Mouse (Mus musculus) hematopoietic stem cell, adult 5-6 weeks (primary cell): ENCODE data around the gene Zfp654. TPM values are rescaled to one million over a fixed set of nuclear protein-coding genes. Genes with fewer than 3 reads are reported as not detected.
"Not testable (repeated sequence)": the region's sequence is repeated elsewhere in the genome, so short reads cannot be mapped to it uniquely, and the experiment has no call there.

Source experiments
- ATAC-seq, 2 experiments: fragments of 125-278 bp in 1 of 2; replicated peaks in 1 of 2; 2 replicates each; pipeline ENCODE4 v1.8.0; 2016 to 2017; ENCODE audit warnings: inconsistent platforms in 2 of 2, mild to moderate bottlenecking in 2 of 2, moderate number of reproducible peaks in 2 of 2, low read depth in 1 of 2, moderate TSS enrichment in 1 of 2; ENCODE audit not compliant: low FRiP score in 2 of 2, poor library complexity in 2 of 2, severe bottlenecking in 2 of 2, insufficient read depth in 1 of 2, low TSS enrichment in 1 of 2
- total RNA-seq: library from RNA; stranded (forward); fragments of 172-1452, 232-1000 nt; gene quantifications from 2 replicates; pipeline ENCODE4 v1.2.3, GENCODE M21; 2017

Zfp654 gene
- total RNA-seq, 1 experiment from 2014 or later: 19.8 TPM

- no peak for ATAC-seq
Observed at GRCm38 (mm10) chr16:64872296-64872695, 20.8 kb upstream of the Zfp654 start.

DNA sequence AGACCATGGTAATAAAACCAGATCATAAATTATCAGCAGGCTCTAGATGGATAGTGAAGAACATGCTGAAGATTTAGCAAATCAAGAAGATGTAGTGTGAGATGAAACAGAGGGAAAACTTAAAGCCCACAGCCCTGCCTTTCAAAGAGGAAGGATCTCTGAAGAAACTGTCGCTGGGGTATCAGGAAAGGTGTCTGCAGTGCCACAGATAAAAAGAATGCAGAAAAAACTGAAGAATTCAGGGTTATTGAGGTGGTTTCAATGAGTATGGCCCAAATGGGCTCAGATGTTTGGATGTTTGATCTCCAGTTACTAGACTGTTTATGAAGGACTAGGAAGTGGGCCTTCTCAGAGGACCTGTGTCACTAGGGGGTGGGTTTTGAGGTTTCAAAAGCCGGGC is 18.2 kb upstream of the Zfp654 start:
- ATAC-seq: no peak

DNA sequence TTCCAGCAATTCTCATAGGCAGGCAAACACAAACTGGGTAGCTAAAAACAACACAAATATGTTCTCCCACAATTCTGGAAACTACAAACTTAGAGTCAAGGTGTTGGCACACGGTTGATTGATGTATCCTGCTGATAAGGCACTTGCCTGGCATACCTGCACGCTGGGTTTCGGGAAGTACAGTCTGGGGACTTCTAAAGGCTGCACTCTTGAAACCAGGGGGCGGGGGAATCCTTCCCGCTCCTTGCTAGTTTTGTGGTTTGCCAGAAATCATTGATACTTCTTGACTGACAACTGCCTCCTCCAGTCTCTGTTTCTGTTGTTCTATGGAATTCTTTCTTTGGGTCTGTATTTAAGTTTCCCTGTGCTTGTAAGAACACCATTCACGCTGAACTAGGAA is 17.2 kb upstream of the Zfp654 start:
- no peak for ATAC-seq

DNA sequence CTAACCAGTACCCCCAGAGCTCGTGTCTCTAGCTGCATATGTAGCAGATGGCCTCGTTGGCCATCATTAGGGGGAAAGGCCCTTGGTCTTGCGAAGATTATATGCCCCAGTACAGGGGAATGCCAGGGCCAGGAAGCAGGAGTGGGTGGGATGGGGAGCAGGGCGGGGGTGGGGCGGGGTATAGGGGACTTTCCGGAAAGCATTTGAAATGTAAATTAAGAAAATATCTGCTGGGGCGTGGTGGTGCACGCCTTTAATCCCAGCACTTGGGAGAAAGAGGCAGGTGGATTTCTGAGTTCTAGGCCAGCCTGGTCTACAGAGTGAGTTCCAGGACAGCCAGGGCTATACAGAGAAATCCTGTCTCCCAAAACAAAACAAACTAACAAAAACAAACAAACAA is 14.4 kb upstream of the Zfp654 start:
- not testable (repeated sequence) for ATAC-seq

DNA sequence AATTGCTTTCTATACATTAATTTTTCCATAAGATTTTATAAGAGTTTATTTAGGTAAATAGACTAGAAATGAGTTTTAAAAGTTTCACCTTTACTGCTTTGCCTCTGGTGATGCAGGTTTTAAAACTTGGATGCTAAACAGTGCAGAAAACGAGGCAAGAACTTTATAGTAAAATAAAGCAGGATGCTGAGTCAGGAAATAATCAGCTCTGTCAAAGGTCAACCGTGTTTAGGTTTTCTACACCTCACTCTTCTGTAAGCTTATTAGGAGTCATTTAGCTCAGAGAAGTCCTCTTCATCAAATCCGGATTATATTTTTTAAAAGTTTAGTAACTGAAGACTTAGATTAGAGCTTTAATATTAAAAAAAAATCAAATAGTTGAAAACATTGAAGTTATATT is 5.5 kb upstream of the Zfp654 start:
- no peak for ATAC-seq

DNA sequence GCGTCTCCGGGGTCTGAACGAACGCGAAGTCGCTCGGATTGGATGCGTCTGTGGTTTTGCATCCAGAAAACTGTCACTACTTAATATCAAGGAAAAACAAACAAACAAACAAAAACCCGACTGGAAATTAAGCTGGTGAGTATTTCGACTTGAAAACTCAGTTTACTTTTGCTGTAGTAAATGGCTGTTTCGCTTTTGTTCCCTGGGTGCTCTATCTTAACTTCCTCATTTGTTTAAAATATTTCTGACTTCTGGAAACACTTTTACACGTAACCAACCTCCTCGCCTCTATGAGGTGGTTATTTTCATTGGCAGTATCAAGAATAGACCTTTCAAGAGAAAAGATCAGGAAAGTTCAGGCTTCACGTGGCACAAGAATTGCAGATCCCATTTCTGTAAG is 1.4 kb upstream of the Zfp654 start:
- ATAC-seq: no peak

GRCm38 (mm10) chr16:64852441-64852871 is 1.0 kb upstream of the Zfp654 start:
- no peak for ATAC-seq

GRCm38 (mm10) chr16:64851085-64851562 is 328 bp downstream of the Zfp654 start:
- no peak for ATAC-seq

- no peak for ATAC-seq
Observed at GRCm38 (mm10) chr16:64850287-64851084, 966 bp downstream of the Zfp654 start.

- ATAC-seq: no peak
Observed at GRCm38 (mm10) chr16:64845947-64846346, 5.5 kb downstream of the Zfp654 start.

GRCm38 (mm10) chr16:64842374-64842729 is 9.1 kb downstream of the Zfp654 start:
- no peak for ATAC-seq

DNA sequence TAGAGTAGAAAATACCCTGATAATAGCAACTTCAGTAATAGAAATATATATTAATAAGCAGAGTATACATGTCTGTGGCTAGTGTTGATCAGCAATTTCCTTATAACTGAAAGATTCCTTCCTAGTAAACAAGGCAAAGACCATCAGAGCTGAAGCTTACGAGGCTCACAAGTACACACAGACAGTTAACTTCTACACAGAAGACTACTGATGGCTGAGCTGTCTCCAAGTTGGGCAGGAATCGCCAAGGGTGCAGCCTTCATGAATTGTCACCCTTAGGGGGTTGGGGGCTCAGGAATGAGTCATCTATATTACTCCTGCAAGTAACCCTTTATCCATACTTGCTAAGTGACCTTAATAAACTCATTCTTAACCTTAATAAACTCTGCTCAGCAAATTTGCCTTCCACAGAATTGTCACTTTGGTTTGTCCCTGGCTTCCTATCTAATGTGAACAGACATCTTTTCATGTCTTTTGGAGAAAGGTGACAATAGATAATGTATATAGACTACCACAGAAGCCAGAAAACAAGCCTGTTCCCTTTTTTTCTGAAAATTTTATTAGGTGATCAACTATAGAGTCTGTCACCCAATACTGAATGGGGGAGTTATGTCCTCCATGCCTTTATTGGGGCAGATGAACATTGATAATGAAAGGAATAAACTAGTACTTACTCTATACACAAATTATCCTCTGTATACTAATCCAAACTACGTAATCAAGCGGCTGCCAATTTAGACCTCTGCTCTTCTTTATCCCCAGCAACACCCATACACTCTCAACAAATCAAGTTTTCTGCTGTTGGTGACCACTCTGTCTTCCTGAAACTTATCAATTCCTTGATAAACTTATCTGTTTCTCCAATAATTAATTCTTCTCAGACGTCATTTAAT is 9.7 kb downstream of the Zfp654 start:
- ATAC-seq: peak in 1 of 2 experiments; percentile 36; a peak in 1 of 4 replicates

GRCm38 (mm10) chr16:64836709-64837108 is 14.7 kb downstream of the Zfp654 start:
- no peak for ATAC-seq

DNA sequence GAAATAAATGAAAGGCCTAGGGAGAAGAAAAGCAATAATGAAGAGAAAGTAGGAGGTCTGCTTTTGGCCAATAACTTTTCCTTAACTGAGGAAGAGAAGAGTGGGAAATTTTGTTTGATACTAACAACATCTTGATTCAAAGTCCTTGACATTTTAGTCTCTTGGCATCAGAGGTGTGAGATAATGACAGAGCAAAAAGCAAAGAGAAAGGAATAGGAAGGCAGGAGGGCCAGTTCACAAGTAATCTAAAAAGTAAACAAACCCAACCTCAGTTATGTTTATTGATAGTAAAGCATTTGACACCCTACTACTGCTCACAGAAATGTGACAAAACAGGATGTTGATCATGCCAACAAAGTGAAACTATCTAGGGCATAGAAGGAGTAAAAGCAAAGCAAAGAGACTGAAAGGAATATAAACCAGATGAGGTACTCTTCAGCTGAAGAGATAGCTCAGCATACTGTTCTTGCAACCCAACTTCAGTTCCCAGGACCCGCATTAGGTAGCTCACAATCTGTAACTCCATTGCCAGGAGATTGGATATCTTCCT is 15.4 kb downstream of the Zfp654 start:
- ATAC-seq: peak in 1 of 2 experiments; percentile 25; a peak in 1 of 4 replicates

DNA sequence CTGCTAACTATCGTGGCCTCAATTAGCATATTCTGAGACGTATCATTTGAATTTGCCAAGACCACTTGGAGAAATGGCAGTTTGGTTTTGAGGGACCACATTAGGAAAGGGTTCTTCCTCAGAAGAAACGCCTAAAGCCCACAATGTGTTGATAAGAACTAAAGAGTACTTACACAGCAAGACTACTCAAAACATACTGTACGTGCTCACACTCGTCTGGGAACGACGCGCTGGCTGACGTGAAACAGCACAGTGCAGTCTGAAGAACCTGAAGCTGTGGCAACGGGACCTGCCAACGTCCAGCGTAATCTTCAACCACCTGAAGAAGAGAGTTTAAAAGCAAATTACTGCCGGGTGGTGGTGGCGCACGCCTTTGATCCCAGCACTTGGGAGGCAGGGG is 21.2 kb downstream of the Zfp654 start:
- no peak for ATAC-seq

GRCm38 (mm10) chr16:64824474-64824873 is 27.0 kb downstream of the Zfp654 start:
- no peak for ATAC-seq

- no peak for ATAC-seq
Observed at GRCm38 (mm10) chr16:64823890-64824289, 27.6 kb downstream of the Zfp654 start.
